Mouse (Mus musculus): ENCODE data around the gene Pla2g4b. TPM values are rescaled to one million over a fixed set of nuclear protein-coding genes. Genes with fewer than 3 reads are reported as not detected.

Pla2g4b gene
- total RNA-seq, 2 experiments from 2014 or later = 0.45 to 1.2 TPM

- no peak for DNase-seq (ENCODE audit: low spot score)
Measured at GRCm38 (mm10) chr2:120060190-120060589, 27.0 kb downstream of the Pla2g4b start.

- peak; percentile 53 for DNase-seq (ENCODE audit: low spot score)
Measured at GRCm38 (mm10) chr2:120060651-120061050, 27.4 kb downstream of the Pla2g4b start.

- DNase-seq (ENCODE audit: low spot score) = no peak
Measured at GRCm38 (mm10) chr2:120062248-120062647, 29.0 kb downstream of the Pla2g4b start.

GRCm38 (mm10) chr2:120064639-120065038, 31.4 kb downstream of the Pla2g4b start:
- DNase-seq (ENCODE audit: low spot score) = no peak

- no peak for DNase-seq (ENCODE audit: low spot score)
Measured at GRCm38 (mm10) chr2:120065243-120065642, 32.0 kb downstream of the Pla2g4b start.

GRCm38 (mm10) chr2:120066224-120066623, 33.0 kb downstream of the Pla2g4b start:
- no peak for DNase-seq (ENCODE audit: low spot score)

- peak; percentile 55 for DNase-seq (ENCODE audit: low spot score)
Measured at GRCm38 (mm10) chr2:120068555-120069465, 35.6 kb downstream of the Pla2g4b start.

- DNase-seq (ENCODE audit: low spot score) = no peak
Measured at GRCm38 (mm10) chr2:120069466-120069990, 36.3 kb downstream of the Pla2g4b start.

GRCm38 (mm10) chr2:120074096-120074495, 40.9 kb downstream of the Pla2g4b start:
- no peak for DNase-seq (ENCODE audit: low spot score)

- DNase-seq (ENCODE audit: low spot score) = peak; percentile 46
Measured at GRCm38 (mm10) chr2:120076076-120076705, 43.0 kb downstream of the Pla2g4b start.

- no peak for DNase-seq (ENCODE audit: low spot score)
Measured at GRCm38 (mm10) chr2:120082416-120082815, 49.2 kb downstream of the Pla2g4b start.

- DNase-seq (ENCODE audit: low spot score) = peak; percentile 59
Measured at GRCm38 (mm10) chr2:120084593-120085361, 51.6 kb downstream of the Pla2g4b start.

- DNase-seq (ENCODE audit: low spot score) = no peak
Measured at GRCm38 (mm10) chr2:120086038-120086437, 52.8 kb downstream of the Pla2g4b start.

GRCm38 (mm10) chr2:120087391-120087790, 54.2 kb downstream of the Pla2g4b start:
- DNase-seq (ENCODE audit: low spot score) = no peak

GRCm38 (mm10) chr2:120087897-120088296, 54.7 kb downstream of the Pla2g4b start:
- no peak for DNase-seq (ENCODE audit: low spot score)

GRCm38 (mm10) chr2:120090979-120091378, 57.8 kb downstream of the Pla2g4b start:
- no peak for DNase-seq (ENCODE audit: low spot score)

Small RNA genes lying within 50 kb of the gene (microRNA-seq; reads per million reads assigned to microRNA genes)
- gene Mir7665 = not detected

Other genes with a start within 250 kb of the Pla2g4b start
- gene Rpap1, start 245.9 kb upstream of the Pla2g4b start, total RNA-seq (2021) = 10 to 100 TPM; 14.6 to 16.6 TPM
- under 1 TPM; 0.27 to 0.95 TPM for gene Tyro3, start 235.7 kb upstream of the Pla2g4b start, total RNA-seq (2021)
- 10 to 100 TPM; 25.6 to 34.9 TPM for gene Mga, start 136.2 kb upstream of the Pla2g4b start, total RNA-seq (2021)
- gene Mapkbp1, start 60.7 kb upstream of the Pla2g4b start, total RNA-seq (2021) = 1 to 10 TPM; 6.0 to 6.2 TPM
- gene Jmjd7, start 5.9 kb upstream of the Pla2g4b start, total RNA-seq (2021) = 1 to 10 TPM; 2.4 to 3.0 TPM
- gene Gm28042, start 5.9 kb upstream of the Pla2g4b start, total RNA-seq (2021) = under 1 TPM; 0.41 to 0.52 TPM
- gene Ehd4, start 121.2 kb downstream of the Pla2g4b start, total RNA-seq (2021) = 10 to 100 TPM; 27.1 to 31.2 TPM
- 10 to 100 TPM; 26.2 to 27.0 TPM for gene Pla2g4e, start 211.9 kb downstream of the Pla2g4b start, total RNA-seq (2021)